Mouse (Mus musculus) C2C12 (cell line): ENCODE measurements around the gene Rai2.

Experiments used
- CEBPB ChIP-seq: IDR thresholded peaks from one replicate; pipeline ENCODE4 v1.6.1; 2011; ENCODE audit warnings: low read depth, mild to moderate bottlenecking, control low read depth, moderate library complexity
- CTCF ChIP-seq: IDR thresholded peaks from one replicate; pipeline ENCODE4 v1.5.1; 2011; ENCODE audit not compliant: control insufficient read depth, insufficient read depth, insufficient read length
- FOSL1 ChIP-seq: IDR thresholded peaks from one replicate; pipeline ENCODE4 v1.8.0; 2011; ENCODE audit warnings: mild to moderate bottlenecking, low read length; ENCODE audit not compliant: poor library complexity, insufficient read depth, severe bottlenecking
- MAX ChIP-seq: IDR thresholded peaks from one replicate; pipeline ENCODE4 v1.6.1; 2011; ENCODE audit warnings: mild to moderate bottlenecking, control low read depth
- MYOD1 ChIP-seq: IDR thresholded peaks from one replicate; pipeline ENCODE4 v1.6.1; 2011; ENCODE audit warnings: low read depth; ENCODE audit not compliant: control insufficient read depth, insufficient read length
- MYOG ChIP-seq: IDR thresholded peaks from one replicate; pipeline ENCODE4 v1.6.1; 2011; ENCODE audit not compliant: control insufficient read depth, insufficient read length; ENCODE audit errors: extremely low read depth
- USF1 ChIP-seq: IDR thresholded peaks from one replicate; pipeline ENCODE4 v1.6.1; 2011; ENCODE audit warnings: low read depth, mild to moderate bottlenecking, control low read depth, moderate library complexity

DNA sequence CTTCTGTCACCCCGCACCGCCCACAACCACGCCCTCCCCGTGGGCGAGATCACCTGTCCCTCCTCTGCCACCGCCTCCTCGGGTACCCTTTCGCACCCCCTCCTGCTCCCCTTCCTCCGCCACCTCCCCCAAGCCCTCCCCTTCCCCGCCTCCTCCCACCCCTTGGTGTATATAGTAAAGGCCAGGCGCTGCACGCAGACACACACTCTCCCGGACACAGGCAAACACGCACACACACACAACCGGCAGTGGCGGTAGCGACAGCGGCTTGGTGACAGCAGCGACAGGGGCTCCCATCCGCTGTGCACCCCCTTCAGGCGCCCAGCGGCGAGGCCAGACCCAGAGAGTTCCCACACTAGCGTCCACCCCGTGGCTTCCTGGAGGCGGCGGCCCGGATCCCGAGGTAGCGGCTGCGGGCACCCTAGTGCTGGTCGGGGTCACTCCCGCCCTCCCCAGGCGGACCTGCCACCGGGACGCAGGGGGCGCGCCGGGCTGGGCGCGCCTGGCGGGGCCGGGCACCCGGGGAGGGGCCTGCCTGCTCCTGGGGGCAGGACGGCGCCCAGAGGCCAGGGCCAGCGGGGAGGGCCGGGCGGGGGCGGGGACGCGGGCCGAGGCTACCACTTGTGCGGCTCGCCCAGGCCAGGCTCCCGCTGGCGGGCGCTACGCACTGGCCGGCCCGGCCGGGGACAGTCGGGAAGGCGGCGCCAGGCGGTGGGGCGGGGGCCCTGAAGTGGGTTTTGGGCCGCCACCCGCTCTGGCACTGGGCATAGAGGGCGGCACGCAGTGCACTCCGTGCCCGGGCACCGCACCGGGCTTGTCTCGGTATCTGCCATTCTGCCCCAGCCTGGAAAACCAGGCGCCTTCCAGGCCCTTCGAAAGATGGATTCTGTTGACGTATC lies at the start of gene Rai2:
- TF ChIP-seq CTCF (no peak), MAX (no peak), CEBPB (no peak), MYOD1 (no peak), MYOG (no peak), USF1 (no peak), FOSL1 (no peak)
